Mouse (Mus musculus) MEL (cell line): ENCODE results near the gene Tsc22d3. TPM values are rescaled to one million over a fixed set of nuclear protein-coding genes. Genes with fewer than 3 reads are reported as not detected.

ENCODE experiments used
- polyA plus RNA-seq, 2 experiments: library from polyadenylated mRNA; stranded (reverse) in 1 of 2; unstranded in 1 of 2; fragments of >175 nt in 1 of 2; fragments of >200 nt in 1 of 2; gene quantifications; 2 replicates each; pipeline versions ENCODE4 v1.2.1 to v1.2.4; 2012; ENCODE audit warnings: low replicate concordance in 2 of 2, low read depth in 1 of 2; ENCODE audit not compliant: insufficient read length in 2 of 2, insufficient read depth in 1 of 2, missing spikeins in 1 of 2
- total RNA-seq: library from RNA; depleted of rRNA; stranded (reverse); fragments of 300-350 nt; gene quantifications from 2 replicates; pipeline ENCODE4 v1.2.3, GENCODE M21; 2012; rRNA removed

Tsc22d3 gene
- total and polyA plus RNA-seq, 3 experiments, result 29.5 to 32.7 TPM; not detected in 1

Other genes starting within 250 kb of the Tsc22d3 start
- gene Prps1, start 144.0 kb downstream of the Tsc22d3 start, total RNA-seq, result 110 and 113 TPM in 2 replicates
- gene Prps1, start 144.0 kb downstream of the Tsc22d3 start, polyA plus RNA-seq, result 100 to 1,000 TPM in 1 of 2 experiments, not detected in 1; 172 TPM
- not detected in 2 replicates for gene Mid2, start 63.9 kb upstream of the Tsc22d3 start, total RNA-seq
- not detected for gene Mid2, start 63.9 kb upstream of the Tsc22d3 start, polyA plus RNA-seq
- not detected in 2 replicates for gene Tex13b, start 212.8 kb upstream of the Tsc22d3 start, total RNA-seq
- gene Tex13b, start 212.8 kb upstream of the Tsc22d3 start, polyA plus RNA-seq, result not detected